Mouse (Mus musculus) E14TG2a.4 (cell line): ENCODE measurements around the gene Padi2.

Source experiments
- CTCF ChIP-seq: conservative IDR thresholded peaks from 2 replicates; pipeline ENCODE4 v1.5.1; 2014; ENCODE audit warnings: low read length
- NANOG ChIP-seq: IDR thresholded peaks from 2 replicates; pipeline ENCODE4 v1.6.1; 2014; ENCODE audit warnings: borderline replicate concordance, low read length, mixed read lengths

GRCm38 (mm10) chr4:140868484-140869190 is 37.5 kb upstream of the Padi2 start:
- no peak for TF ChIP-seq CTCF
- no peak for TF ChIP-seq NANOG
